Mouse (Mus musculus) adrenal gland, adult (tissue): ENCODE measurements around the gene Galk1.
A peak's percentile ranks its signal among the peaks of the same experiment; 100 is the strongest.

ENCODE experiments used
- DNase-seq, 2 experiments: peaks; one replicate each; pipeline ENCODE4 v3.0.0; 2022 to 2023; ENCODE audit warnings: low spot score in 1 of 2; ENCODE audit not compliant: inconsistent age in 2 of 2

Galk1 gene

GRCm38 (mm10) chr11:115983291-115983690 lies 29.2 kb downstream of the Galk1 start:
- DNase-seq: no peak

GRCm38 (mm10) chr11:115982472-115982871 lies 30.0 kb downstream of the Galk1 start:
- DNase-seq: no peak

GRCm38 (mm10) chr11:115975544-115975943 lies 37.0 kb downstream of the Galk1 start:
- DNase-seq: no peak

- no peak for DNase-seq
These were observed 37.5 kb downstream of the Galk1 start for GRCm38 (mm10) chr11:115975083-115975420.

GRCm38 (mm10) chr11:115974309-115975082 lies 38.0 kb downstream of the Galk1 start, which contains the start of gene Itgb4:
Itgb4 (plus strand) TSS chr11:115974709.
- peak in 1 of 2 experiments; percentile 25 for DNase-seq

GRCm38 (mm10) chr11:115971016-115971415 lies 41.5 kb downstream of the Galk1 start:
- no peak for DNase-seq

- DNase-seq: no peak
These were observed 42.4 kb downstream of the Galk1 start for GRCm38 (mm10) chr11:115970006-115970673.

GRCm38 (mm10) chr11:115968731-115969405 lies 43.7 kb downstream of the Galk1 start:
- no peak for DNase-seq

GRCm38 (mm10) chr11:115964977-115965604 lies 47.4 kb downstream of the Galk1 start:
- peak; percentile 82 to 89 for DNase-seq

- DNase-seq: peak; percentile 33 to 62
These were observed 49.7 kb downstream of the Galk1 start for GRCm38 (mm10) chr11:115962651-115963412.

- DNase-seq: no peak
These were observed 53.5 kb downstream of the Galk1 start for GRCm38 (mm10) chr11:115959018-115959417.
